Mouse (Mus musculus) liver, embryonic 16.5 days (tissue): ENCODE measurements around the gene Helq. TPM values are rescaled to one million over a fixed set of nuclear protein-coding genes. Genes with fewer than 3 reads are reported as not detected.
A peak's percentile ranks its signal among the peaks of the same experiment; 100 is the strongest.

ENCODE experiments used
- ATAC-seq: fragments of 200-750 bp; cut with Nextera tagmentation; 2 replicates; pipeline ENCODE4 v1.8.0; 2017; ENCODE audit warnings: low read depth, mild to moderate bottlenecking, moderate number of reproducible peaks, moderate library complexity
- H3K27ac ChIP-seq: fragments of 300-500 bp; sonication (generic); 2 replicates; pipeline ENCODE4 v1.5.1; 2014; ENCODE audit warnings: mild to moderate bottlenecking, low read length
- H3K27me3 ChIP-seq: fragments of 300-500 bp; sonication (generic); 2 replicates; pipeline ENCODE4 v1.6.1; 2014; ENCODE audit warnings: low read depth, low read length, mixed read lengths; ENCODE audit not compliant: control insufficient read depth, insufficient read depth
- H3K36me3 ChIP-seq: fragments of 300-500 bp; sonication (generic); 2 replicates; pipeline ENCODE4 v1.6.1; 2014; ENCODE audit warnings: mild to moderate bottlenecking; ENCODE audit not compliant: control insufficient read depth, insufficient read depth
- H3K4me1 ChIP-seq: fragments of 300-500 bp; sonication (generic); 2 replicates; pipeline ENCODE4 v1.6.1; 2014; ENCODE audit warnings: low read depth, low read length, mixed read lengths; ENCODE audit not compliant: control insufficient read depth
- H3K4me2 ChIP-seq: fragments of 300-500 bp; sonication (generic); 2 replicates; pipeline ENCODE4 v1.6.1; 2014; ENCODE audit warnings: low read depth, low read length, mixed read lengths
- H3K4me3 ChIP-seq: fragments of 300-500 bp; sonication (generic); 2 replicates; pipeline ENCODE4 v1.5.1; 2014; ENCODE audit warnings: low read depth, mild to moderate bottlenecking, low read length
- H3K9ac ChIP-seq: fragments of 300-500 bp; sonication (generic); 2 replicates; pipeline ENCODE4 v1.6.1; 2014; ENCODE audit warnings: low read depth, low read length
- H3K9me3 ChIP-seq: fragments of 300-500 bp; sonication (generic); replicated peaks from 2 replicates; pipeline ENCODE4 v1.6.1; 2016; ENCODE audit warnings: low read length; ENCODE audit not compliant: control insufficient read depth
- WGBS: fragments of 180-500 bp; shearing (Covaris S2); extraction: QIAGEN DNeasy Blood & Tissue Kit; methylation state at CpG from one replicate; pipeline ENCODE4 v1.1.7; 2014; ENCODE audit not compliant: insufficient replicate concordance; 5-methylcytosine and 5-hydroxymethylcytosine counted together
- polyA plus RNA-seq: library from polyadenylated mRNA; unstranded; fragments of >200 nt; fragmentation: Nextera tagmentation; extraction: Ambion mirVana; gene quantifications from 2 replicates; pipeline ENCODE4 v1.2.1, GENCODE M21; 2015

Gene Helq
- polyA plus RNA-seq, 1 experiment from 2014 or later = 8.4 TPM

DNA sequence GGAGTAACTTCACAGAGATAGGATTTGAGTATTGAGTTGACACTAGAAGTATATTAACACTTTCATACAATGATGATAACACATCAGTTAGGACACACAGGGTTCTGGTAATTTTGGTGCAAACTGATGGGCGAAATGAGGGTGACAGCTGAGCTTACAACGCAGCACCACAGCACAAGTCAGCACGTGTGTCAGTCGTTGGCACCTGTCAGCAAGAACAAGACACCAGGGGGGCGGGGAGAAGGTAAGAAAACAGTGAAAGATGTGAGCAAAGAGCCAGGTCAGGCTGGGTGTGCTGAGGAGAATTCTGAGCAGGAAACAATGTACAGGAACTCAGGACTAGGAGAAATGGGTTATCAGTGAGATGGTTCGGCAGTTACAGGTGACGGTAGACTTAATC, 36.7 kb downstream of the Helq start:
- H3K4me1 ChIP-seq = no peaks in the 10 kb centered on the region
- H3K4me3 ChIP-seq = no peak overlapping the region
- ATAC-seq = no peak
- peaks cover 21% of the 10 kb centered on the region for H3K36me3 ChIP-seq
- H3K9me3 ChIP-seq = no peaks in the 10 kb centered on the region
- no peaks in the 10 kb centered on the region for H3K27me3 ChIP-seq
- no peak overlapping the region for H3K9ac ChIP-seq
- no peak overlapping the region for H3K27ac ChIP-seq
- 78% methylated on average over 7 of the region's 7 CpGs for WGBS
- no peak overlapping the region for H3K4me2 ChIP-seq

DNA sequence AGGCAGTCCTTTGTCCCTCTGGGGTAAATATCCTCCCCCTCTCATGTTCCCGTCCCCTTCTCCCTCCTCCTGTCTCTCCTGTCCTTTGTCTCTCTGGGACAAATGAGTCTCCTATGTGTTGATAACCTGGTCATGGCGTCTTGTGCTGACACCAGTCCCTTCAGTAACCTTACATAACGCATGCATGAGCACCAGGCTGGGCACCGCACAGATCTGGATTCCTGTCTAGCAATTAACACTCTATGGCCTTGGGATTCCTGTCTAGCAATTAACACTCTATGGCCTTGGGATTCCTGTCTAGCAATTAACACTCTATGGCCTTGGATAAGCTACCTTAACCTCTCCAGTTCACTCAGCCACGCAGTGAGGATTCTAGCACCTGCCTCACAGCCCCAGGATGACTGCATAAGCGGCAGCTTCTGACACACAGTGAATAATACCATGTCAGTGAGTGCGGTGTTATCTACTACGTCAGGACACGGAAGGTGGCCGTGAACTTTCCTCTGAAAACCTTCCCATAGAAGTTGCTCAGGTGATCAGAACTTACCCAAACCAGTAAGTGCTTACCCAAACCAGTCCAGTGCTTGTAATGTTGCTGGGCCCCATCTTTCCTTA, 38.2 kb downstream of the Helq start:
- ATAC-seq = no peak
- no peak overlapping the region for H3K9ac ChIP-seq
- no peaks in the 10 kb centered on the region for H3K4me1 ChIP-seq
- H3K9me3 ChIP-seq = no peaks in the 10 kb centered on the region
- H3K4me2 ChIP-seq = no peak overlapping the region
- no peaks in the 10 kb centered on the region for H3K27me3 ChIP-seq
- no peak overlapping the region for H3K27ac ChIP-seq
- H3K4me3 ChIP-seq = no peak overlapping the region
- WGBS = 78% methylated on average over 10 of the region's 10 CpGs
- peaks cover 21% of the 10 kb centered on the region for H3K36me3 ChIP-seq

DNA sequence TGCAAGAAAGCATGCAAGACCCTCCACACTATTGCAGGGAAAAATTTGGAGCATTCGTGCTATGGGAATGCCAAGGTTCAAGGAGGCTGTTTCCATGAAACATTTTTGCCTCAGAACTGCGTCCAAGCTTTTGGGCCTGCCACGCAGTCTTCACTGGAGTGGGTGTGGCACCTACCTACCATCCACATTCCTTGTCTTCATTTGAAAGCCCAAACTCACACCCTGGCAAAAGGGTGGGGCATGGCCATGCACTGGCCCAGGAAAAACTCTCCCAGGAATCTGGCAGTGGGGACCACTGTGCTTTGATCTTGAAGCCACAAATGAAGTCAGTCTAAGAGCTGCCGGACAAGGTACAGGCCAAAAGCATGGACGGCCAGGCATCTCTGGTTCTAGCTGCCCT, 40.3 kb downstream of the Helq start:
- WGBS = 75% methylated on average over 5 of the region's 5 CpGs
- H3K4me1 ChIP-seq = no peaks in the 10 kb centered on the region
- H3K9me3 ChIP-seq = no peaks in the 10 kb centered on the region
- H3K27me3 ChIP-seq = no peaks in the 10 kb centered on the region
- H3K4me2 ChIP-seq = no peak overlapping the region
- peaks cover 6% of the 10 kb centered on the region; the same call in 1 of the 2 replicates for H3K36me3 ChIP-seq
- no peak overlapping the region for H3K27ac ChIP-seq
- no peak overlapping the region for H3K9ac ChIP-seq
- no peak for ATAC-seq
- no peak overlapping the region for H3K4me3 ChIP-seq

DNA sequence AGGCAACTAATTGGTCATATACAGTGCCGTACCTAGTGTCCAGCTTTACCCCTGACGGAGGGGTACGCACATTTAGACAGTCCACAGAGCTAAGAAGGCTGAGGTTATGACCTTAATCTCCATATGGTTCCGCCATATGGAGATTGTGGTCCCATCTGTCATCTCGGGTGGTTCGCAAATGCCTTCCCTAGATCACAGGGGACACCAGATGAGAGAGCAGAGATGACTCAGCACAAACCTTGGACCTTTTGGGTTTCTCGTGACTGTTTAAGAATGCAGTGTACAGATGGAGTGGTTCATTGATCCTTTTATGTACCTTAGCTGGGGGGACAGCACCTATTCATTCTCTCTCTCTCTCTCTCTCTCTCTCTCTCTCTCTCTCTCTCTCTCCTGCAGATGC, 45.0 kb downstream of the Helq start:
- no peak overlapping the region for H3K4me2 ChIP-seq
- no peak overlapping the region for H3K9ac ChIP-seq
- 31% methylated on average over 7 of the region's 7 CpGs for WGBS
- H3K9me3 ChIP-seq = no peaks in the 10 kb centered on the region
- no peaks in the 10 kb centered on the region for H3K4me1 ChIP-seq
- H3K27ac ChIP-seq = no peak overlapping the region
- no peak overlapping the region for H3K4me3 ChIP-seq
- no peaks in the 10 kb centered on the region for H3K36me3 ChIP-seq
- ATAC-seq = no peak
- H3K27me3 ChIP-seq = no peaks in the 10 kb centered on the region

DNA sequence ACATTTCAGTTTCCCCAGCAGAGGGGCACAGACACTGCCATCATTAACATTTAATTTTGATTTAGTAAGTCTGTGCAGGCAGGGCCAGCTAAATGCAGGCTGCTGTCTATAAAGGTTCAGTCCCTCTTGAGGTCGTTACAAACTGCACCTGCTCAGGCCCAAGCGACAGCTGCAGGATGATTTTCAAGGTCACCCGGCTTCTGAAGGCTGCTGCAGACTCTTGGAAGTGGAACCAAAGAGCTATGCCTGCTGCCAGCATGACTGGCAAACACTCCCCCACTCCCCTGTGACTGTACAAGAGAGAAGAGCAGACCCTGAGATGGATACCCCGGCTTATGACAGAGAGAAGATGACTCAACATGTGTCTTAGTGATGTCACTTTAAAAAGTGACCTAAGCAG, 46.7 kb downstream of the Helq start:
- Histone ChIP-seq H3K36me3 (no peaks in the 10 kb centered on the region), H3K9me3 (no peaks in the 10 kb centered on the region), H3K4me1 (no peaks in the 10 kb centered on the region), H3K27ac (no peak overlapping the region), H3K4me3 (no peak overlapping the region), H3K9ac (no peak overlapping the region), H3K4me2 (no peak overlapping the region), H3K27me3 (no peaks in the 10 kb centered on the region)
- 53% methylated on average over 4 of the region's 4 CpGs for WGBS
- no peak for ATAC-seq

DNA sequence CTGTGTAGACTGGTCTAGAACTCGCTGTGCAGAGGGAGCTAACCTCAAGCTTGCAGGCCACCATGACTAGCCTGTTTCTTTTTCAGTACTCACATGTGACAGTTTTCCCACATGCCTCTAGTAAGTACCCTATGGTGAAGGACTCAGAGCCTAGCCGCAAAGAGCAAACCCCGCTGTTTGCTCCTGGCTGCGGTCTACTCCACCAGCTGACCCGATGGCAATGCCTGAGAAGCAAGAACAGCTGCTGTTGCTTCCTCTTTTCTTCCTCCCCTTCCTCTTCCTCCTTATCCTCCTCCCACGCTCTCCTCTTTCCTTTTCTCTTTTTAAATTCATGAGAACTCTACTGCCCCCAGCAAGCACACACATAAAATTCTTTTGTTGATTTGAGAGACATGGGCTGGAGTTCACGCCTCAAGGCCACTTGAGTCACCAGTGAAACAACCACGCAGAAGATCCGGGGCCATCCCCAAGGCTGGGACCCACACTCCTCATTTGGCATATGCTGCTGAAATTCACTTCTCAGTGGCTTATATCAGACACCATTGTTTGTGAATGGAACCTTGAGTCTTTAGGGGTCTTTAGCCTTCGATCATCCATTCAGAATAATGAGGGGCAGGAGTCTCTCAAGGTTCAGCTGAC, 47.7 kb downstream of the Helq start:
- Histone ChIP-seq H3K9ac (no peak overlapping the region), H3K27me3 (no peaks in the 10 kb centered on the region), H3K4me3 (no peak overlapping the region), H3K36me3 (no peaks in the 10 kb centered on the region), H3K9me3 (no peaks in the 10 kb centered on the region), H3K27ac (no peak overlapping the region), H3K4me2 (no peak overlapping the region), H3K4me1 (no peaks in the 10 kb centered on the region)
- ATAC-seq = peak; percentile 24; the same call in 1 of the 2 replicates
- WGBS = 34% methylated on average over 10 of the region's 10 CpGs

DNA sequence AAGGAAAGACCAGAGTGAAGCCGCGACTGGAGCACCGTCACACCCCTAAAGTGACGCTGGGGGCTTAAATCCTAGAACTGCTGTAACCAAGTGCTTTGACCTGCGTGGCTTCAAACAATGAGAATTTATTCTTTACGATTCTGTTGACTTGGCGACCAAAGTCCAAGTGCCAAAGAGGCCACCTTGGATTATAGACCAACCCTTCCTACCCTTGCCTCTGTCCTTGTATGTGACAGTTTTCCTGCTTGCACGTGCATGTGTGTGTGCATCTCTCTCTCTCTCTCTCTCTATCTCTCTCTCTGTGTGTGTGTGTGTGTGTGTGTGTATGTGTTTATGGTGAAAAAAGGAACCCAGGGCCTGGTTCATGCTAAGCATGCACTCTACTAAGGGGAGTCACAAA, 59.6 kb downstream of the Helq start:
- H3K4me3 ChIP-seq = no peak overlapping the region
- no peaks in the 10 kb centered on the region; the same call in 1 of the 2 replicates for H3K4me1 ChIP-seq
- H3K9ac ChIP-seq = no peak overlapping the region
- H3K4me2 ChIP-seq = no peak overlapping the region
- WGBS = 75% methylated on average over 8 of the region's 8 CpGs
- ATAC-seq = no peak
- H3K36me3 ChIP-seq = no peaks in the 10 kb centered on the region
- H3K9me3 ChIP-seq = no peaks in the 10 kb centered on the region
- H3K27me3 ChIP-seq = no peaks in the 10 kb centered on the region
- no peak overlapping the region for H3K27ac ChIP-seq

DNA sequence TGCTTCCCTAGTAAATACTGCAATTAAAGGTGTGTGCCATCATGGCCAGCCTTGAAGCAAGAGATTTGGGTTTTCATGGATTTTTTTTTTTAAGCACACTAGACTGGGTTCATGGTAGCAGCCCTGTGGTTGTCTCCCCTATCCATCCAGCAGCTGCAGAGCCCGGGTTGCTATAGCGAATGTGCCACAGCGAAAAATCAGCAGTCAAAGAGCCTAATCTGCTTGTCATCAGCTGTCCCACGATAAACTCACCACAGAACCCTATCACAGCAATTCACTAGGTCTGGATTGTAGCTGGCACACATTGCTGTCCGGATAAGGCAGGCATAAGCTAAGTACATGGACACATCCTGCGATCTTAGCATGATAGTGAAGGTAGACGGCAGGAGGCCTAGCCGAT, 61.5 kb downstream of the Helq start:
- no peak overlapping the region for H3K9ac ChIP-seq
- 34% methylated on average over 8 of the region's 8 CpGs for WGBS
- H3K27ac ChIP-seq = no peak overlapping the region
- H3K36me3 ChIP-seq = no peaks in the 10 kb centered on the region
- H3K4me2 ChIP-seq = no peak overlapping the region
- H3K9me3 ChIP-seq = no peaks in the 10 kb centered on the region
- H3K4me3 ChIP-seq = no peak overlapping the region
- H3K4me1 ChIP-seq = no peaks in the 10 kb centered on the region; the same call in 1 of the 2 replicates
- H3K27me3 ChIP-seq = no peaks in the 10 kb centered on the region
- ATAC-seq = no peak

DNA sequence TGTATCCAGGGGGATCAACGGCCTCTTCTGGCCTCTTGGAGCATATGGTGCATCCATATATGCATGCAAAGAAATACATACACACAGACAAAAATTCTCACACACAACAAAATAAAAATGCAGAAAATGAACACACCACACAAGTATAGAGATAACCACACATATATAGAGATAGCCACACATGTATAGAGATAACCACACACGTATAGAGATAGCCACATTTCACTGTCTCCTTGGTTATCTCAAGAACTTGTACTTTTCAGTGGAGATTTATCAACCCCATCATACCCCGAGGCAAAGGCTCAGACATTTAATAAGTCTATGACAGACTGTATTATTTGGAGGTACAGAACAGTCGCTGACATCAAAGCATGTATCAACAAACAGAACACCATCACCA, 63.9 kb downstream of the Helq start:
- WGBS = 35% methylated on average over 4 of the region's 4 CpGs

More for the DNA sequence above, 63.9 kb downstream of the Helq start:
- Histone ChIP-seq H3K36me3 (no peaks in the 10 kb centered on the region), H3K27ac (no peak overlapping the region), H3K9ac (no peak overlapping the region), H3K4me1 (no peaks in the 10 kb centered on the region; the same call in 1 of the 2 replicates), H3K4me2 (no peak overlapping the region), H3K4me3 (no peak overlapping the region), H3K27me3 (no peaks in the 10 kb centered on the region), H3K9me3 (no peaks in the 10 kb centered on the region)
- peak; percentile 53; the same call in 1 of the 2 replicates for ATAC-seq
